Mouse (Mus musculus) midbrain, embryonic 16.5 days (tissue): ENCODE data around the gene Nxt1. TPM values are rescaled to one million over a fixed set of nuclear protein-coding genes. Genes with fewer than 3 reads are reported as not detected.

ENCODE experiments used
- ATAC-seq: fragments of 200-750 bp; cut with Nextera tagmentation; 2 replicates; pipeline ENCODE4 v1.8.0; 2017; ENCODE audit warnings: moderate TSS enrichment
- H3K27ac ChIP-seq: fragments of 300-500 bp; sonication (generic); 2 replicates; pipeline ENCODE4 v1.5.1; 2014; ENCODE audit warnings: mild to moderate bottlenecking, low read length, mixed read lengths
- H3K27me3 ChIP-seq: fragments of 300-500 bp; sonication (generic); 2 replicates; pipeline ENCODE4 v1.6.1; 2014; ENCODE audit warnings: low read depth, low read length, mixed read lengths; ENCODE audit not compliant: control insufficient read depth, insufficient read depth
- H3K36me3 ChIP-seq: fragments of 300-500 bp; sonication (generic); 2 replicates; pipeline ENCODE4 v1.6.1; 2014; ENCODE audit warnings: mild to moderate bottlenecking, low read length, moderate library complexity, mixed read lengths; ENCODE audit not compliant: control insufficient read depth, insufficient read depth
- H3K4me1 ChIP-seq: fragments of 300-500 bp; sonication (generic); 2 replicates; pipeline ENCODE4 v1.6.1; 2014; ENCODE audit warnings: mild to moderate bottlenecking, low read length, mixed read lengths; ENCODE audit not compliant: control insufficient read depth, insufficient read depth
- H3K4me2 ChIP-seq: fragments of 300-500 bp; sonication (generic); 2 replicates; pipeline ENCODE4 v1.6.1; 2014; ENCODE audit warnings: mild to moderate bottlenecking, low read length, mixed read lengths
- H3K4me3 ChIP-seq: fragments of 300-500 bp; sonication (generic); 2 replicates; pipeline ENCODE4 v1.5.1; 2014; ENCODE audit warnings: low read depth, mild to moderate bottlenecking, low read length, moderate library complexity, mixed read lengths
- H3K9ac ChIP-seq: fragments of 300-500 bp; sonication (generic); 2 replicates; pipeline ENCODE4 v1.6.1; 2014; ENCODE audit warnings: low read depth, low read length, mixed read lengths
- H3K9me3 ChIP-seq: fragments of 300-500 bp; sonication (generic); replicated peaks from 2 replicates; pipeline ENCODE4 v1.6.1; 2014; ENCODE audit warnings: mild to moderate bottlenecking, low read length, mixed read lengths; ENCODE audit not compliant: control insufficient read depth, poor library complexity, severe bottlenecking
- WGBS: fragments of 180-500 bp; shearing (Covaris S2); extraction: QIAGEN DNeasy Blood & Tissue Kit; methylation state at CpG from one replicate; pipeline ENCODE4 v1.1.7; 2014; 5-methylcytosine and 5-hydroxymethylcytosine counted together
- polyA plus RNA-seq: library from polyadenylated mRNA; unstranded; fragments of >200 nt; fragmentation: Nextera tagmentation; extraction: Ambion mirVana; gene quantifications from 2 replicates; pipeline ENCODE4 v1.2.1, GENCODE M21; 2015

Gene Nxt1
- polyA plus RNA-seq, 1 experiment from 2014 or later = 36.8 TPM

- Histone ChIP-seq H3K4me2 (no peak overlapping the region), H3K9me3 (no peaks in the 10 kb centered on the region), H3K27ac (no peak overlapping the region), H3K4me3 (no peak overlapping the region), H3K36me3 (peaks cover 15% of the 10 kb centered on the region), H3K4me1 (peaks cover 18% of the 10 kb centered on the region), H3K27me3 (no peaks in the 10 kb centered on the region), H3K9ac (no peak overlapping the region)
- 100% methylated on average over 2 of the region's 2 CpGs for WGBS
- ATAC-seq = no peak
Measured at GRCm38 (mm10) chr2:148684972-148685371, 12.6 kb downstream of the Nxt1 start.

DNA sequence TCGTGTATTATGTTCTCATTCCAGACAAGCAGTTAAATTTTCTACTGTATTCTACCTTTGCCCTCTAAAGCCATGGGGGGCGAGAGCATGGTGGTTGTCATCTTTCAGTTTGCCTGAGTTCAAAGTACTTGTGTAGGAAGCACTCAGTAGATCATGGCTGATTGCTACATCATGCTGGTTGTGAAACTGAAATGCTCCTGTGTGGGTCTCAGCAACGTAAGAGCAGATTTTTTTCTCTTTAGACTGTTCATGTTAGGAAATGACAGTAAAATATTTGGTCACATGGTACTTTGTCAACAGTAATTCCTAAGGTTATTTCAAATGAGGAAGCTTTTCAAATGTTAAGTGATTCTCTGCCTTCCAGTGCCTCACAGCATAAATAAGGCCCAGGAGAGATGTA lies 13.3 kb downstream of the Nxt1 start:
- WGBS = 91% methylated on average over 3 of the region's 3 CpGs
- Histone ChIP-seq H3K9ac (no peak overlapping the region), H3K9me3 (no peaks in the 10 kb centered on the region), H3K27me3 (no peaks in the 10 kb centered on the region), H3K36me3 (peaks cover 21% of the 10 kb centered on the region), H3K4me3 (no peak overlapping the region), H3K27ac (no peak overlapping the region), H3K4me2 (no peak overlapping the region), H3K4me1 (peaks cover 13% of the 10 kb centered on the region)
- ATAC-seq = no peak

DNA sequence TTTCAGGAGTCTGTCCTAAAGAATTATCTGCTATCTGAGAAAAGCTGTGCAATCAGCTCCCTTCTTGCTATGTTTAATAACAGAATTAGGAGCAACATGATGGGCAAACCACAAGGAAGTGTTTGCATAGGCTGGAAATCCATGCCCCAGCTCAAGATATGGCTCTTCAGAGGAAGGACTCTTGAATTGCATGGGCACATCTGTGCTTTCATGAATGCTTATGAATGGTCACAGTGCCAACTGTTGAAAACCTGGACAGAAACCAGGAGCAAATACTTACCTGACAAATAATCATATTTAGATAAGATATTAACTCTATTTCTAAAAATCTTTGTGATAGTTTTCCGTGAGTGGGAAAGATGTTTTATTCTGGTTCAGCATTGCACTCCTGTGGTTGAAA lies 14.5 kb downstream of the Nxt1 start:
- H3K4me3 ChIP-seq = no peak overlapping the region

GRCm38 (mm10) chr2:148687971-148688370 lies 15.6 kb downstream of the Nxt1 start:
- no peaks in the 10 kb centered on the region for H3K9me3 ChIP-seq
- H3K4me1 ChIP-seq = peaks cover 2% of the 10 kb centered on the region; the same call in 1 of the 2 replicates
- no peak overlapping the region for H3K4me2 ChIP-seq
- 94% methylated on average over 5 of the region's 5 CpGs for WGBS
- H3K27ac ChIP-seq = no peak overlapping the region
- peaks cover 24% of the 10 kb centered on the region for H3K36me3 ChIP-seq
- H3K4me3 ChIP-seq = no peak overlapping the region
- H3K9ac ChIP-seq = no peak overlapping the region
- no peak for ATAC-seq
- H3K27me3 ChIP-seq = no peaks in the 10 kb centered on the region

More for the DNA sequence above, 14.5 kb downstream of the Nxt1 start:
- Histone ChIP-seq H3K27me3 (no peaks in the 10 kb centered on the region), H3K9me3 (no peaks in the 10 kb centered on the region), H3K36me3 (peaks cover 24% of the 10 kb centered on the region), H3K27ac (no peak overlapping the region), H3K4me2 (no peak overlapping the region), H3K9ac (no peak overlapping the region), H3K4me1 (peaks cover 10% of the 10 kb centered on the region)
- no peak for ATAC-seq
- WGBS = 97% methylated on average over 1 of the region's 1 CpGs

DNA sequence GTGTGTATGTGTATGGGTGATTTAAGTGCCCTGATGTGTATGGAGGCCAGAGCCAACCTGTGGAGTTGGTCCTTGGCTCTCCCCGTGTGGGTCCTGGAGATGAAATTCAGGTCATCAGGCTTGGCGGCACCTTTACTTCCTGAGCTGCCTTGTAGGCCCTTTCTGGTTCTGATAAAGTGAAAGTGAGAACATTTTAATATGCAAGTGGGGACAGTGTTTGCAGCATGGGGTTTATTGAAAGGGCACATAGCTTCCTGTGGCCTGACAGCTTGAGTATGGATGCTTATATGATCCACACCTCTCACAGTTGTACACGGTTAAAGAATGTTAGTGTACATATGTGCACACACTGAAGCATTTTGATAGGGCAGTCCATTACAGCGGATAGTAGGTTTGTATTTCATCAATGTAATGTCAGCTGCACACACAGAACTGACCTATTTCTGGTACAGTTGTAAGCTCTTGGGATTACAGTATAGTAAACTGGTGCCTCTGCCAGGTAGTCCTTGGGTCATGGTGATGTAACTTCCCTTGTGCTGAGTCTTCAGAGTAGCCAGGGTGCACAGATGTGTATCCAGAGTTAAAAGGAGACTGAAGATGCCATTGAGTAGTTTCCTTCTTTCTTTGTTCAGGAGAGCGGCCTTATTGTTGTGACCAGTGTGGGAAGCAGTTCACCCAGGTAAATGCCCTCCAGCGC lies 17.2 kb downstream of the Nxt1 start:
- ATAC-seq = no peak
- H3K4me2 ChIP-seq = no peak overlapping the region

GRCm38 (mm10) chr2:148690291-148690690 lies 17.9 kb downstream of the Nxt1 start:
- Histone ChIP-seq H3K27ac (no peak overlapping the region), H3K27me3 (no peaks in the 10 kb centered on the region), H3K9ac (no peak overlapping the region), H3K9me3 (no peaks in the 10 kb centered on the region), H3K36me3 (peaks cover 16% of the 10 kb centered on the region), H3K4me3 (no peak overlapping the region), H3K4me2 (no peak overlapping the region), H3K4me1 (no peaks in the 10 kb centered on the region)
- 95% methylated on average over 3 of the region's 3 CpGs for WGBS
- ATAC-seq = no peak

More for the DNA sequence above, 17.2 kb downstream of the Nxt1 start:
- Histone ChIP-seq H3K27ac (no peak overlapping the region), H3K9ac (no peak overlapping the region), H3K27me3 (no peaks in the 10 kb centered on the region), H3K36me3 (peaks cover 19% of the 10 kb centered on the region), H3K4me3 (no peak overlapping the region), H3K9me3 (no peaks in the 10 kb centered on the region), H3K4me1 (no peaks in the 10 kb centered on the region)
- WGBS = 98% methylated on average over 6 of the region's 6 CpGs

DNA sequence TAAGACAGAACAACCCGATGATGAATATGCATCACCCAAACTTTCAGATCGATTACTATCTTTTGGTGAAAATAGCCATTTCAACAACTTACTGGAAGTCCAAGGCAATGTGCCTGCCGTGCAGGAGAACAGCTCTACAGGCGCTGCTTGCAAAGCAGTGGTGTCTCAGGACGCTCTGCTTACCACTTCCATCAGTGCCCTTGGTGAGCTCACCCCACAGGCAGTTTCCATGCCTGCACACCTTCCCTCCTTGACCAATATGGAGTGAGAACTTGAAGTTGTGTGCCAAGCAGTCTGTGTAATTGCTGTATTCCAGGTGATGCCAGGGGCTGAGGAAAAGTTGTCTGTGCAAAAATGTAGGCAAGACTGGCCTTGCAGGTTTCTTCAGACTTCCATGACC lies 18.4 kb downstream of the Nxt1 start:
- Histone ChIP-seq H3K27ac (no peak overlapping the region), H3K9me3 (no peaks in the 10 kb centered on the region), H3K27me3 (no peaks in the 10 kb centered on the region), H3K9ac (no peak overlapping the region), H3K36me3 (peaks cover 19% of the 10 kb centered on the region), H3K4me3 (no peak overlapping the region), H3K4me1 (no peaks in the 10 kb centered on the region), H3K4me2 (no peak overlapping the region)
- WGBS = 96% methylated on average over 5 of the region's 5 CpGs
- no peak for ATAC-seq

DNA sequence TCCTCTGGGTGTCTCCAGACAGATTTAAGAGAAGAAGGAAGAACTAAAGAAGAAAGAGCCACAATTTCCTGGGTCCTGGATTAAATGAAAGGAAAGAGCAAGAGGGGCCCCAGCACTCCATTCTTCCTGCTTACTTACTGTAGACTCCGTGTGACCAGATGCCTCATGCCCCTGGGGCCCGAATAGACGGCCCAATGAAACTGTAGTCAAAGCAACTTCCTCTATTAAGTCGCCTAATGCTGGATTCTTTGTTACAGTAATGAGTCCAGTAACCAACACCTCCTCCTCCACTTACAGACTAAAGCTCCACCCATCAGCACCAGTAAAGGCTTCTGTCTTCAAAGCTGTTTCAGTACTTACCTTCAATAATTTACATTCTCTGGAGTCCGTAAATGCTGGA lies 26.2 kb downstream of the Nxt1 start:
- 88% methylated on average over 5 of the region's 5 CpGs for WGBS
- peaks cover 24% of the 10 kb centered on the region for H3K36me3 ChIP-seq
- H3K4me2 ChIP-seq = no peak overlapping the region
- H3K27me3 ChIP-seq = no peaks in the 10 kb centered on the region
- no peak overlapping the region for H3K9ac ChIP-seq
- no peak overlapping the region for H3K27ac ChIP-seq
- no peaks in the 10 kb centered on the region for H3K9me3 ChIP-seq
- no peaks in the 10 kb centered on the region for H3K4me1 ChIP-seq
- H3K4me3 ChIP-seq = no peak overlapping the region
- no peak for ATAC-seq

DNA sequence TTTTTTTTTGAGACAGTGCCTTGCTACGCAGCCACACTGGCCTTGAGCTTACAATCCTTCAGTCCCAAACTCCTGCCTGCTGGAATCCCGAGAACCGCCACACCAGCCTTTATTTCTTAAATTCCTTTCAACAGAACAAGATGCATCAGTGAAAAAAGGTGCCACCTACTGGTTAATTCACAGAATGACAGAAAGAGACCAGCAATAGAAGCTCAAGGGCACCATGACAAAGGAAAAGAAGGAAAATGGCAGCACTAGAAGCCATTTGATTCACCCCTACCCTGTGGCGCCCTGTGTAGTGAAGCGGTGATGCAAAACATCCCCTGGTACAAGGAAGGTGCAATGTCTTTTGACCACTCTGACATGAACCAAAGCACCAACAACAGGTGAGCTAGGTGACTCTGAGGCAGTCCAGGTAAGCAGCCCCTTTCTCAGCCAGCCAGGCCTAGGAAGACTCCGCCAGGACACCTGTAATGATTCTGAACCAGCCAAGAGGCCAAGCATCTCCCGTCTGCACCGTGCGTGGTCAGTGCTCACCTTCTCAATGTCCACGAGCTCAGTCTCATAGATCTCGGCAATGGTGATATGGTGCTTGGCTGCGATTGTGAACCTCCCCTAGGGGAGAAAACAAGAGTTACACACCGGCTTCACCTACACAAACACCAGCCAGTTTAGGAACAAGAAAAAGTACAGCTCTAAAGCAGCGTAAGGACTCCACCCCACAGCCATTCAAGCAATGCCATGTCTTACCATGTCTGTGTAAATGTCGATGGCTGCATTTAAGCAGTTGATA lies 34.2 kb downstream of the Nxt1 start:
- Histone ChIP-seq H3K4me3 (no peak overlapping the region), H3K27ac (no peak overlapping the region), H3K4me1 (no peaks in the 10 kb centered on the region; the same call in 1 of the 2 replicates), H3K4me2 (no peak overlapping the region), H3K9me3 (no peaks in the 10 kb centered on the region), H3K9ac (no peak overlapping the region), H3K27me3 (no peaks in the 10 kb centered on the region), H3K36me3 (peaks cover 19% of the 10 kb centered on the region)
- ATAC-seq = peak; percentile 78
- 76% methylated on average over 15 of the region's 15 CpGs for WGBS
